Mouse (Mus musculus) brain, adult 2 months (tissue): ENCODE results near the gene Prph2.

ENCODE experiments used
- DNase-seq: peaks from one replicate; pipeline ENCODE4 v3.0.0; 2011; ENCODE audit warnings: low read depth, low spot score

Gene Prph2

GRCm38 (mm10) chr17:46910186-46910585 lies at the start of gene Prph2:
Prph2 (plus strand) TSS chr17:46910459.
- no peak for DNase-seq

- peak; percentile 45 for DNase-seq
Measured at GRCm38 (mm10) chr17:46864566-46865195, 45.6 kb upstream of the Prph2 start.

GRCm38 (mm10) chr17:46866836-46867235 lies 43.4 kb upstream of the Prph2 start:
- peak; percentile 86 for DNase-seq

- no peak for DNase-seq
Measured at GRCm38 (mm10) chr17:46870204-46870798, 40.0 kb upstream of the Prph2 start.

GRCm38 (mm10) chr17:46870913-46871312 lies 39.3 kb upstream of the Prph2 start:
- no peak for DNase-seq

- DNase-seq: no peak
Measured at GRCm38 (mm10) chr17:46872806-46873205, 37.5 kb upstream of the Prph2 start.

GRCm38 (mm10) chr17:46874133-46874532 lies 36.1 kb upstream of the Prph2 start:
- peak; percentile 87 for DNase-seq

- DNase-seq: no peak
Measured at GRCm38 (mm10) chr17:46875626-46876025, 34.6 kb upstream of the Prph2 start.

GRCm38 (mm10) chr17:46876371-46876950 lies 33.8 kb upstream of the Prph2 start:
- no peak for DNase-seq

- DNase-seq: no peak
Measured at GRCm38 (mm10) chr17:46877061-46877460, 33.2 kb upstream of the Prph2 start.

- no peak for DNase-seq
Measured at GRCm38 (mm10) chr17:46879841-46880311, 30.4 kb upstream of the Prph2 start.

- DNase-seq: no peak
Measured at GRCm38 (mm10) chr17:46880322-46880721, 29.9 kb upstream of the Prph2 start.

- peak; percentile 45 for DNase-seq
Measured at GRCm38 (mm10) chr17:46881728-46882127, 28.5 kb upstream of the Prph2 start.

GRCm38 (mm10) chr17:46883107-46883506 lies 27.2 kb upstream of the Prph2 start:
- DNase-seq: no peak

GRCm38 (mm10) chr17:46884766-46885165 lies 25.5 kb upstream of the Prph2 start:
- no peak for DNase-seq

GRCm38 (mm10) chr17:46885218-46885909 lies 24.9 kb upstream of the Prph2 start:
- no peak for DNase-seq

- DNase-seq: peak; percentile 51
Measured at GRCm38 (mm10) chr17:46885910-46886643, 24.2 kb upstream of the Prph2 start.

- peak; percentile 90 for DNase-seq
Measured at GRCm38 (mm10) chr17:46888511-46889212, 21.6 kb upstream of the Prph2 start.

- peak; percentile 92 for DNase-seq
Measured at GRCm38 (mm10) chr17:46889450-46890084, 20.7 kb upstream of the Prph2 start.

- DNase-seq: peak; percentile 100
Measured at GRCm38 (mm10) chr17:46890116-46890815, 20.0 kb upstream of the Prph2 start, which contains the start of gene Tbcc. Tbcc (plus strand) TSS chr17:46890684.
